Mouse (Mus musculus): Measurements from ENCODE around the gene Muc4. TPM values are rescaled to one million over a fixed set of nuclear protein-coding genes. Genes with fewer than 3 reads are reported as not detected.

Gene Muc4
- polyA plus RNA-seq, 1 experiment = 0.02 TPM

GRCm38 (mm10) chr16:32784840-32785239 is 49.2 kb downstream of the Muc4 start:
- no peak for TF ChIP-seq CTCF (IDR thresholded peaks at IDR 0.05; ENCODE audit: extremely low read depth, insufficient read depth, low read length)
- no peak for TF ChIP-seq POLR2A (IDR thresholded peaks at IDR 0.05; ENCODE audit: extremely low read depth, insufficient read depth, low read length)
- Histone ChIP-seq H3K4me3 (ENCODE audit: insufficient read depth, low read length) (no peak overlapping the region), H3K4me1 (ENCODE audit: control insufficient read depth, insufficient read depth, low read length) (no peaks in the 10 kb centered on the region), H3K27ac (ENCODE audit: insufficient read depth, low read length) (no peak overlapping the region)

- TF ChIP-seq POLR2A (IDR thresholded peaks at IDR 0.05; ENCODE audit: extremely low read depth, insufficient read depth, low read length) (no peak), CTCF (IDR thresholded peaks at IDR 0.05; ENCODE audit: extremely low read depth, insufficient read depth, low read length) (no peak)
- Histone ChIP-seq H3K4me1 (ENCODE audit: control insufficient read depth, insufficient read depth, low read length) (no peaks in the 10 kb centered on the region), H3K27ac (ENCODE audit: insufficient read depth, low read length) (no peak overlapping the region), H3K4me3 (ENCODE audit: insufficient read depth, low read length) (no peak overlapping the region)
Observed at GRCm38 (mm10) chr16:32790056-32790455, 54.4 kb downstream of the Muc4 start.

GRCm38 (mm10) chr16:32795177-32795576 is 59.5 kb downstream of the Muc4 start:
- TF ChIP-seq CTCF (IDR thresholded peaks at IDR 0.05; ENCODE audit: extremely low read depth, insufficient read depth, low read length) (no peak), POLR2A (IDR thresholded peaks at IDR 0.05; ENCODE audit: extremely low read depth, insufficient read depth, low read length) (no peak)
- Histone ChIP-seq H3K4me1 (ENCODE audit: control insufficient read depth, insufficient read depth, low read length) (no peaks in the 10 kb centered on the region), H3K4me3 (ENCODE audit: insufficient read depth, low read length) (no peak overlapping the region), H3K27ac (ENCODE audit: insufficient read depth, low read length) (no peak overlapping the region)

- no peak overlapping the region for H3K4me3 ChIP-seq (ENCODE audit: insufficient read depth, low read length)
- no peak for TF ChIP-seq POLR2A (IDR thresholded peaks at IDR 0.05; ENCODE audit: extremely low read depth, insufficient read depth, low read length)
- no peak for TF ChIP-seq CTCF (IDR thresholded peaks at IDR 0.05; ENCODE audit: extremely low read depth, insufficient read depth, low read length)
- H3K27ac ChIP-seq (ENCODE audit: insufficient read depth, low read length) = no peak overlapping the region
- no peaks in the 10 kb centered on the region for H3K4me1 ChIP-seq (ENCODE audit: control insufficient read depth, insufficient read depth, low read length)
Observed at GRCm38 (mm10) chr16:32796676-32797425, 61.2 kb downstream of the Muc4 start.

GRCm38 (mm10) chr16:32797426-32797689 is 61.7 kb downstream of the Muc4 start, which contains the start of gene Muc20:
TSS of gene Muc20 (minus strand) at chr16:32797435.
- Histone ChIP-seq H3K27ac (ENCODE audit: insufficient read depth, low read length) (no peak within 1 kb of the TSS), H3K4me1 (ENCODE audit: control insufficient read depth, insufficient read depth, low read length) (no peaks in the 10 kb centered on the region), H3K4me3 (ENCODE audit: insufficient read depth, low read length) (no peak within 1 kb of the TSS)
- no peak for TF ChIP-seq CTCF (IDR thresholded peaks at IDR 0.05; ENCODE audit: extremely low read depth, insufficient read depth, low read length)
- no peak for TF ChIP-seq POLR2A (IDR thresholded peaks at IDR 0.05; ENCODE audit: extremely low read depth, insufficient read depth, low read length)

GRCm38 (mm10) chr16:32803252-32803853 is 67.7 kb downstream of the Muc4 start:
- H3K27ac ChIP-seq (ENCODE audit: insufficient read depth, low read length) = no peak overlapping the region
- H3K4me3 ChIP-seq (ENCODE audit: insufficient read depth, low read length) = no peak overlapping the region
- no peaks in the 10 kb centered on the region for H3K4me1 ChIP-seq (ENCODE audit: control insufficient read depth, insufficient read depth, low read length)
- TF ChIP-seq CTCF (IDR thresholded peaks at IDR 0.05; ENCODE audit: extremely low read depth, insufficient read depth, low read length) (no peak), POLR2A (IDR thresholded peaks at IDR 0.05; ENCODE audit: extremely low read depth, insufficient read depth, low read length) (no peak)

GRCm38 (mm10) chr16:32803901-32804300 is 68.2 kb downstream of the Muc4 start:
- no peak overlapping the region for H3K27ac ChIP-seq (ENCODE audit: insufficient read depth, low read length)
- TF ChIP-seq CTCF (IDR thresholded peaks at IDR 0.05; ENCODE audit: extremely low read depth, insufficient read depth, low read length) = no peak
- no peak for TF ChIP-seq POLR2A (IDR thresholded peaks at IDR 0.05; ENCODE audit: extremely low read depth, insufficient read depth, low read length)
- no peaks in the 10 kb centered on the region for H3K4me1 ChIP-seq (ENCODE audit: control insufficient read depth, insufficient read depth, low read length)
- H3K4me3 ChIP-seq (ENCODE audit: insufficient read depth, low read length) = no peak overlapping the region

GRCm38 (mm10) chr16:32805151-32805550 is 69.5 kb downstream of the Muc4 start:
- TF ChIP-seq POLR2A (IDR thresholded peaks at IDR 0.05; ENCODE audit: extremely low read depth, insufficient read depth, low read length) (no peak), CTCF (IDR thresholded peaks at IDR 0.05; ENCODE audit: extremely low read depth, insufficient read depth, low read length) (no peak)
- no peak overlapping the region for H3K4me3 ChIP-seq (ENCODE audit: insufficient read depth, low read length)
- no peak overlapping the region for H3K27ac ChIP-seq (ENCODE audit: insufficient read depth, low read length)
- H3K4me1 ChIP-seq (ENCODE audit: control insufficient read depth, insufficient read depth, low read length) = no peaks in the 10 kb centered on the region

GRCm38 (mm10) chr16:32807408-32808185 is 71.9 kb downstream of the Muc4 start:
- Histone ChIP-seq H3K4me1 (ENCODE audit: control insufficient read depth, insufficient read depth, low read length) (no peaks in the 10 kb centered on the region), H3K4me3 (ENCODE audit: insufficient read depth, low read length) (no peak overlapping the region), H3K27ac (ENCODE audit: insufficient read depth, low read length) (no peak overlapping the region)
- TF ChIP-seq CTCF (IDR thresholded peaks at IDR 0.05; ENCODE audit: extremely low read depth, insufficient read depth, low read length) (no peak), POLR2A (IDR thresholded peaks at IDR 0.05; ENCODE audit: extremely low read depth, insufficient read depth, low read length) (no peak)

Data from cortical plate, adult 2 months (tissue).